Mouse (Mus musculus): ENCODE results near the gene Cd33.

- no peak for TF ChIP-seq EP300 (IDR thresholded peaks at IDR 0.05)
- no peak for TF ChIP-seq CTCF (IDR thresholded peaks at IDR 0.05)
Measured at GRCm38 (mm10) chr7:43482090-43482716, 62.0 kb downstream of the Cd33 start.
